Mouse (Mus musculus) liver, adult 2 months (tissue): ENCODE measurements around the gene Rps8. TPM values are rescaled to one million over a fixed set of nuclear protein-coding genes. Genes with fewer than 3 reads are reported as not detected.

Source experiments
- DNase-seq: peaks from one replicate; pipeline ENCODE4 v3.0.0-alpha.2; 2011; ENCODE audit warnings: low read depth, low spot score; ENCODE audit errors: extremely low read depth
- H3K27ac ChIP-seq: fragments of 200-500 bp; replicated peaks from 2 replicates; pipeline ENCODE4 v1.5.1; 2012; ENCODE audit warnings: low read depth, mild to moderate bottlenecking, control low read depth, inconsistent platforms, low read length; ENCODE audit not compliant: insufficient read depth
- H3K27me3 ChIP-seq: fragments of 200-500 bp; 2 replicates; pipeline ENCODE4 v1.6.1; 2012; ENCODE audit warnings: mild to moderate bottlenecking, moderate library complexity, low read length, inconsistent platforms; ENCODE audit not compliant: control insufficient read depth, insufficient read depth
- H3K36me3 ChIP-seq: fragments of 200-500 bp; 2 replicates; pipeline ENCODE4 v1.6.1; 2012; ENCODE audit warnings: low read length, inconsistent platforms; ENCODE audit not compliant: control insufficient read depth, insufficient read depth
- H3K4me1 ChIP-seq: fragments of 200-500 bp; 2 replicates; pipeline ENCODE4 v1.6.1; 2011; ENCODE audit warnings: low read length; ENCODE audit not compliant: control insufficient read depth, insufficient read depth
- H3K4me3 ChIP-seq: fragments of 200-500 bp; 2 replicates; pipeline ENCODE4 v1.5.1; 2011; ENCODE audit warnings: low read depth, mild to moderate bottlenecking, control low read depth, low read length, moderate library complexity; ENCODE audit not compliant: insufficient read depth
- H3K79me2 ChIP-seq: fragments of 200-500 bp; 2 replicates; pipeline ENCODE4 v1.6.1; 2012; ENCODE audit warnings: inconsistent platforms, mild to moderate bottlenecking, low read length, moderate library complexity; ENCODE audit not compliant: control insufficient read depth, insufficient read depth
- H3K9ac ChIP-seq: fragments of 200-500 bp; 2 replicates; pipeline ENCODE4 v1.6.1; 2012; ENCODE audit warnings: low read depth, mild to moderate bottlenecking, control low read depth, inconsistent platforms, low read length
- CTCF ChIP-seq: fragments of 200-500 bp; IDR thresholded peaks from 2 replicates; pipeline ENCODE4 v1.5.1; 2011; ENCODE audit warnings: low read depth, low read length, control low read depth
- POLR2A ChIP-seq: fragments of 200-500 bp; IDR thresholded peaks from 2 replicates; pipeline ENCODE4 v1.6.1; 2011; ENCODE audit warnings: low read length, control low read depth; ENCODE audit not compliant: insufficient read depth; ENCODE audit errors: extremely low read depth
- WGBS: fragments of 180-500 bp; shearing (Covaris S2); methylation state at CpG from one replicate; pipeline ENCODE4 v1.1.7; 2018; 5-methylcytosine and 5-hydroxymethylcytosine counted together
- polyA plus RNA-seq: library from polyadenylated mRNA; depleted of rRNA; stranded (reverse); fragments of >200 nt; gene quantifications from 2 replicates; pipeline ENCODE4 v1.2.3, GENCODE M21; 2012
- total RNA-seq: library from RNA; depleted of rRNA; stranded (reverse); fragments of >200 nt; gene quantifications from 2 replicates; pipeline ENCODE4 v1.2.3, GENCODE M21; 2014

The Rps8 gene
- total and polyA plus RNA-seq, 2 experiments: 370 to 449 TPM

DNA sequence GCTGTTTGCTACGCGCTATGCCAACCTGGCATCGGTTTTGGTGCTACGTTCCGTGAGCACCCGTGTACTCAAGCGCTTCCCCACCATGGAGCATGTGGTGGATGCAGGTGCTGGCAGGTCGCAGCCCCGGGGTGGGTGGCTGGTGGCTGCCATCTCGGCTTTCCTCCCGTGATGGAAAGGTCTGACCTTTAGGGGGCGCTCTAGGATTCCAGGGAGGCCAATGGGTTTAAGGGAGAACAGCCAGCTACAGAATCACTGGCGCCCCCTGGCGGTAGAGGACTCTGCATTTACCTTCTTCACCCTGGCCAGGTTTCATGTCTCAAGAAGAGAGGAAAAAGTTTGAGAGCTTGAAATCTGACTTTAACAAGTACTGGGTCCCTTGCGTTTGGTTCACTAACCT is 9.9 kb downstream of the Rps8 start:
- TF ChIP-seq CTCF (peak; percentile 89), POLR2A (no peak)
- DNase-seq: peak; percentile 67
- peaks cover 10% of the 10 kb centered on the region for H3K36me3 ChIP-seq
- H3K4me3 ChIP-seq: no peak overlapping the region
- H3K4me1 ChIP-seq: no peaks in the 10 kb centered on the region
- no peaks in the 10 kb centered on the region for H3K27me3 ChIP-seq
- H3K9ac ChIP-seq: no peak overlapping the region
- H3K79me2 ChIP-seq: no peaks in the 10 kb centered on the region
- 42% methylated on average over 15 of the region's 15 CpGs for WGBS
- no peak overlapping the region for H3K27ac ChIP-seq

DNA sequence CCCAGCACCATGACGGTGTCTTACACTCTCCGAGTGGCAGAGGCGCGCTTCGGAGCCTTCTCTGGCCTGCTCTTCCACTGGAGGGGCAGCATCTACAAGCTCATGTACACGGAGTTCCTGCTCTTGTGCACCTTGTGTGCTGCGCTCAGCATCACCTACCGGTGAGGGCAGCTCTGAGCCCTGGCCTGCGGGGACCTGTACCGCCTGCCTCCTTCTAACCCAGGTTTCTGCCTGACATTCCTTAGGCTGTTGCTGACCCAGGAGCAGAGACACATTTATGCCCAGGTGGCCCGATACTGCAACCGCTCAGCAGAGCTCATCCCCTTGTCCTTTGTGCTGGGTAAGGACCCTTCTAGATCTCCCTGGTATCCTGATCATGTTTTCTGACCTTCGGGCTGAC is 10.8 kb downstream of the Rps8 start:
- H3K27me3 ChIP-seq: no peaks in the 10 kb centered on the region
- no peak overlapping the region for H3K9ac ChIP-seq
- H3K27ac ChIP-seq: no peak overlapping the region
- H3K4me1 ChIP-seq: no peaks in the 10 kb centered on the region
- 97% methylated on average over 13 of the region's 13 CpGs for WGBS
- H3K36me3 ChIP-seq: peaks cover 1% of the 10 kb centered on the region
- no peak for TF ChIP-seq CTCF
- TF ChIP-seq POLR2A: no peak
- H3K79me2 ChIP-seq: no peaks in the 10 kb centered on the region
- no peak for DNase-seq
- H3K4me3 ChIP-seq: no peak overlapping the region

DNA sequence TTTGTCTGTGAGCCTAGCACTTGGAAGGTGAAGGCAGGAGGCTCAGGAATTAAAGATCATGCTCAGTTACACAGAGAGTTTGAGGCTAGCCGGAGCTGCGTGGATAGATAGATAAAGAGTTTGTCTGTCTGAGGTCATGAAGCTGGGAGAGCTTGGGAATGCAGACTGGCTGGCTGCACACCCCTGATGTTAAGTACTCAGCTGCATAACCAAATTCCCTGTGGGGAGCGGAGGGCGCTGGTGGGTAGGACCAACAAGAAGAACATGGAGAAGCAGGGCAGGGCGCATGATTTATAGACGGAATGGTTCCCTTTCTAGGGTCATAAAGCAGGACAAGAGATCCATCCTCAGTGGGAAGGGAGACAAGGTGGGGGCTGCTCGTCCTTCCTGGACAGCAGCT is 13.0 kb downstream of the Rps8 start:
- TF ChIP-seq POLR2A (no peak), CTCF (no peak)
- Histone ChIP-seq H3K27me3 (no peaks in the 10 kb centered on the region), H3K27ac (no peak overlapping the region), H3K4me3 (no peak overlapping the region), H3K4me1 (peaks cover 8% of the 10 kb centered on the region), H3K9ac (no peak overlapping the region), H3K36me3 (no peaks in the 10 kb centered on the region), H3K79me2 (no peaks in the 10 kb centered on the region)
- 73% methylated on average over 7 of the region's 7 CpGs for WGBS
- DNase-seq: no peak

DNA sequence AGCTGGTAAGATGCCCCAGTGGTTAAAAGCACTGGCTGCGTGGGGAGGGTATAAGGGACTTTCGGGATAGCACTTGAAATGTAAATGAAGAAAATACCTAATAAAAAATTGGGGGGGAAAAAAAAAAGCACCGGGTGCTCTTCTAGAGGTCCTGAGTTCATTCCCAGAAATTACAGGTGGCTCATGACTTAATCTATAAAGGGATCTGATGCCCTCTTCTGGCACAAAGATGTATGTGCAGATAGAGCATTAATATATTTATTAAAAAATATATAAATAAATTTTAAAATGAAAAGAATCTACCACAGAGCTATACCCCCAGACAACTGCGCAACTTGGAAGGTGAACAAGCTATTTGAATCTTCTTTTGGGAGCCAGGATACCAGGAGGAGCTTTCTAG is 15.4 kb downstream of the Rps8 start:
- H3K79me2 ChIP-seq: no peaks in the 10 kb centered on the region
- no peak overlapping the region for H3K9ac ChIP-seq
- WGBS: 35% methylated on average over 4 of the region's 4 CpGs
- no peak for TF ChIP-seq CTCF
- TF ChIP-seq POLR2A: no peak
- H3K27ac ChIP-seq: no peak overlapping the region
- H3K36me3 ChIP-seq: no peaks in the 10 kb centered on the region
- no peaks in the 10 kb centered on the region for H3K27me3 ChIP-seq
- DNase-seq: peak; percentile 31
- no peak overlapping the region for H3K4me3 ChIP-seq
- peaks cover 8% of the 10 kb centered on the region for H3K4me1 ChIP-seq

DNA sequence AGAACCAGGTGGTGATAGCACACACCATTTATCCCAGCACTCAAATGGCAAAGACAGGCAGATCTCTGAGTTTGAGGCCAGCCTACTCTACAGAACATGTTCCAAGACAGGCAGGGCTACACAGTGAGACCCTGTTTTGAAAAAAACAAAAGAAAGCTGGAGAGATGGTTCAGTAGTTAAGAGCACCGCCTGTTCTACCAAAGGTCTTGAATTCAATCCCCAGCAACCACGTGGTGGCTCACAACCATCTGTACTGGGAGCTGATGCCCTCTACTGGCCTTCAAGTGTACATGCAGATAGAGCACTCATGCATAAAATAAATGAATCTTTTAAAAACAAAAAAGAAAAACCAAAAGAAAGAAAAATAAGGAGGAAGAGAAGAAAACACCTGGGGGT is 16.8 kb downstream of the Rps8 start:
- Histone ChIP-seq H3K27ac (peak overlapping the region; percentile 81), H3K4me3 (no peak overlapping the region), H3K9ac (peak overlapping the region; percentile 35), H3K79me2 (no peaks in the 10 kb centered on the region), H3K4me1 (peaks cover 12% of the 10 kb centered on the region), H3K36me3 (no peaks in the 10 kb centered on the region), H3K27me3 (no peaks in the 10 kb centered on the region)
- peak; percentile 79 for DNase-seq
- TF ChIP-seq POLR2A: no peak
- TF ChIP-seq CTCF: peak; percentile 57
- 1% methylated on average over 2 of the region's 2 CpGs for WGBS

DNA sequence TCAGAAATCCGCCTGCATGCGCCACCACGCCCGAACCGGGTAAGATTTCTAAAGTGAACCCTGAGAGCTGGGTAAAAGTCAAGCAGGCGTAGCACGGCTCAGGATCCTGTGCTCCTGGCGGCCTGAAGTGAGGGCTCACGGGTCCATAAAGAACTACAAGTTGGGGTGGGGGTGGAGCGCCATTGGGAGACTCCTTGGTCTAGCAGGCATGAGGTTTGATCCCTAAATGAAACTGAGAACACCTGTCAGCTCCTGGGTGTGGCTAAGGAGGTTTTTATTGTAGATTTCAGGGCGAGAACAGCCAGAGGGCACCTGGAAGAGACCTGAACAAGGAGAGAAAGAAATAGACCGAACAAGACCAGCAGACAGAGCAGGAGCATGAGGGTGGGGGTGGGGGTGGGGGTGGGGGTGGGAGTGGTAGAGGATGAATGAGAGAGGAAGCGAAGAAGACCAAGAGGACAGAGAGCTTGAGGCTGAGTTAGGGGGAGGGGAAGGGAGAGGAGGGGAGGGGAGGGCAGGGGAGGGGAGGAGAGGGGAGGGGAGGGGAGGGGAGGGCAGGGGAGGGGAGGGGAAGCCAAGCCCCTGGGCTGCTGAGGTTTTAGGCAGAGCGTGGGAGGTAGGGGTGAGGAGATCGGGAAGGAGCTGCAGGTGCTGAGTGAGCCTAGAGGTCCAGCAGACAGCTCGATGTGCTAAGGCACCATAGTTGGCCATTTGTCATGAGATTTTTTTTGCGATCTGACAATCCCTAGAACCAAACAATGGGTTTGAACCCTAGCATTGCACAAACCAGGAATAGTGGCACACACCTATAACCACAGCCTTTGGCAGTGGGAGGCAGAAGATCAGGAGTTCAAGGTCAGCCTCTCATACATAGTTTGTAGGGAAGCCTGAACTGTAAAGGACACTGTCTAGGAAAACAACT is 17.5 kb downstream of the Rps8 start:
- no peak for TF ChIP-seq CTCF
- no peak for TF ChIP-seq POLR2A
- peak overlapping the region; percentile 81 for H3K27ac ChIP-seq
- DNase-seq: no peak
- H3K9ac ChIP-seq: peak overlapping the region; percentile 35
- peaks cover 12% of the 10 kb centered on the region for H3K4me1 ChIP-seq
- H3K36me3 ChIP-seq: no peaks in the 10 kb centered on the region
- peaks cover under 1% of the 10 kb centered on the region; the same call in 1 of the 2 replicates for H3K79me2 ChIP-seq
- no peaks in the 10 kb centered on the region for H3K27me3 ChIP-seq
- H3K4me3 ChIP-seq: no peak overlapping the region
- 74% methylated on average over 16 of the region's 17 CpGs for WGBS
